In genomic region chr11:4310324-4310723, GRCm38 (mm10) we compare ENCODE assay signal across 30 mouse cellular contexts. TPM values are rescaled to one million over a fixed set of nuclear protein-coding genes. Genes with fewer than 3 reads are reported as not detected.
A peak's percentile ranks its signal among the peaks of the same experiment; 100 is the strongest.
DNase-seq lines count a peak whose midpoint lies in the region; ATAC-seq and TF ChIP-seq lines count a peak whose summit lies in the region.
"Had no signal": no experiment of that assay in that cellular context is flagged by ENCODE, and none has a peak within 500 bp of the region (broad histone marks: within the 10 kb centered on the region; RNA-seq: fewer than 3 reads in every experiment).

No protein-coding gene starts in this region.

- no peaks in the 10 kb centered on the region for H3K9me3 ChIP-seq in lung, embryonic 14.5 days (ENCODE audit: low read depth, low read length)
- H3K9me3 ChIP-seq: heart, embryonic 12.5 days; hindbrain, embryonic 13.5 days; kidney, embryonic 15.5 days; limb, embryonic 12.5 days; liver, embryonic 15.5 days; lung, embryonic 15.5 days had no signal

- H3K79me2 ChIP-seq in C2C12 (ENCODE audit: control insufficient read depth, insufficient read depth): no peaks in the 10 kb centered on the region

- H3ac ChIP-seq in C2C12 (ENCODE audit: control insufficient read depth, insufficient read length, low read depth): no peak overlapping the region

- DNase-seq in lung, embryonic 14.5 days: no peak
- no peak for DNase-seq in lung, postnatal 25 days (ENCODE audit: low spot score)
- peak; percentile 62 for DNase-seq in Muller cell, postnatal 12 days (ENCODE audit: inconsistent ontology term)
- no peak for DNase-seq in adrenal gland, postnatal 10 days
- DNase-seq in left cerebral cortex, adult 9 months (ENCODE audit: low spot score in 2 of 2): no peak
- DNase-seq in kidney, postnatal 10 days: no peak
- DNase-seq: cerebellum, adult 18-20 months; cerebellum, postnatal 10 days; heart, adult 2 months; heart, postnatal 4 days; kidney, adult 11 months; layer of hippocampus, adult 9-11 months; midbrain, embryonic 14.5 days; right cerebral cortex, postnatal 25 days; spleen, adult 18-20 months; thymus, postnatal 4 days had no signal

- WGBS in lung, embryonic 14.5 days: 72% methylated on average over 4 of the region's 4 CpGs

- peaks cover 6% of the 10 kb centered on the region; the same call in 1 of the 2 replicates for H3K27me3 ChIP-seq in lung, embryonic 14.5 days (ENCODE audit: insufficient read depth, low read length)
- H3K27me3 ChIP-seq in C2C12 (ENCODE audit: control insufficient read depth, insufficient read depth, insufficient read length): no peaks in the 10 kb centered on the region
- H3K27me3 ChIP-seq: hindbrain, embryonic 13.5 days; kidney, embryonic 15.5 days; limb, embryonic 12.5 days had no signal

- H3K4me2 ChIP-seq in lung, embryonic 14.5 days: no peak overlapping the region
- H3K4me2 ChIP-seq: heart, embryonic 12.5 days; hindbrain, embryonic 13.5 days; kidney, embryonic 15.5 days; limb, embryonic 12.5 days; liver, embryonic 15.5 days; lung, embryonic 15.5 days had no signal

- TF ChIP-seq POLR2A in embryonic fibroblast, embryonic 13.5 days (IDR thresholded peaks at IDR 0.05; ENCODE audit: low read depth, low read length): no peak

- no peaks in the 10 kb centered on the region for H3K79me3 ChIP-seq in C2C12 (ENCODE audit: low read depth)

- no peak for ATAC-seq in lung, embryonic 14.5 days (ENCODE audit: insufficient read depth)
- ATAC-seq: forebrain, embryonic 16.5 days had no signal

- 0 out of 2 replicates have a peak, but pooled peaks have one; percentile 7 for TF ChIP-seq CTCF in lung, embryonic 14.5 days (IDR thresholded peaks at IDR 0.05; ENCODE audit: low read depth)
- no peak for TF ChIP-seq CTCF in C2C12 (IDR thresholded peaks at IDR 0.05; ENCODE audit: control insufficient read depth, insufficient read depth, insufficient read length)
- no peak for TF ChIP-seq CTCF in embryonic fibroblast, embryonic 13.5 days (IDR thresholded peaks at IDR 0.05; ENCODE audit: borderline replicate concordance, insufficient read depth, low read length)

- H3K36me3 ChIP-seq in lung, embryonic 14.5 days (ENCODE audit: insufficient read depth): no peaks in the 10 kb centered on the region
- no peaks in the 10 kb centered on the region for H3K36me3 ChIP-seq in C2C12 (ENCODE audit: control insufficient read depth, insufficient read depth)
- H3K36me3 ChIP-seq: heart, embryonic 12.5 days; hindbrain, embryonic 13.5 days; kidney, embryonic 15.5 days; limb, embryonic 12.5 days; liver, embryonic 15.5 days; lung, embryonic 15.5 days had no signal

- no peak overlapping the region for H3K4me3 ChIP-seq in lung, embryonic 14.5 days (ENCODE audit: low read depth, low read length)
- no peak overlapping the region for H3K4me3 ChIP-seq in C2C12 (ENCODE audit: insufficient read depth, poor library complexity, severe bottlenecking)
- no peak overlapping the region for H3K4me3 ChIP-seq in embryonic fibroblast, embryonic 13.5 days (ENCODE audit: insufficient read depth, low read length)
- H3K4me3 ChIP-seq: erythroblast, embryonic 14.5 days; heart, adult 2 months; heart, embryonic 12.5 days; hindbrain, embryonic 13.5 days; kidney, embryonic 15.5 days; limb, embryonic 12.5 days; liver, embryonic 15.5 days; lung, embryonic 15.5 days had no signal

- H3K27ac ChIP-seq in lung, embryonic 14.5 days (ENCODE audit: low read depth): no peak overlapping the region
- H3K27ac ChIP-seq in embryonic fibroblast, embryonic 13.5 days (ENCODE audit: insufficient read depth, low read length): peak overlapping the region; percentile 100
- H3K27ac ChIP-seq: heart, adult 2 months; hindbrain, embryonic 13.5 days; kidney, embryonic 15.5 days; limb, embryonic 12.5 days; liver, embryonic 15.5 days; macrophage had no signal

- no peak overlapping the region for H3K9ac ChIP-seq in lung, embryonic 14.5 days
- H3K9ac ChIP-seq: heart, embryonic 12.5 days; hindbrain, embryonic 13.5 days; kidney, embryonic 15.5 days; limb, embryonic 12.5 days; liver, embryonic 15.5 days; lung, embryonic 15.5 days had no signal

- H3K4me1 ChIP-seq in lung, embryonic 14.5 days (ENCODE audit: insufficient read depth): peaks cover 12% of the 10 kb centered on the region; the same call in 1 of the 2 replicates
- peaks cover 14% of the 10 kb centered on the region for H3K4me1 ChIP-seq in embryonic fibroblast, embryonic 13.5 days (ENCODE audit: control insufficient read depth, insufficient read depth, low read length)
- H3K4me1 ChIP-seq: liver, embryonic 15.5 days had no signal

TF ChIP-seq in C2C12, 6 proteins besides CTCF, POLR2A, EP300 and RAD21:
- TF ChIP-seq MYOG (IDR thresholded peaks at IDR 0.05; ENCODE audit: control insufficient read depth, extremely low read depth, insufficient read length) (no peak), MAX (IDR thresholded peaks at IDR 0.05) (peak; percentile 71), MYOD1 (IDR thresholded peaks at IDR 0.05; ENCODE audit: control insufficient read depth, insufficient read length, low read depth) (no peak)
TF ChIP-seq in C2C12: peak in this region for 1.

RNA-seq across cellular contexts. Expression of gene Lif, which starts 53.0 kb away (rescaled TPM):
- 0.12 and 0.33 TPM in 2 replicates for polyA plus RNA-seq in lung, embryonic 14.5 days (2014; fragmentation: Nextera tagmentation; extraction: Ambion mirVana)
- polyA plus RNA-seq in C2C12 (2012; fragmentation: generic; extraction: Trizol): 1.0 TPM
- polyA plus RNA-seq in embryonic fibroblast, embryonic 13.5 days (2011; ENCODE audit: insufficient read length, low read depth, missing spikeins): 17.0 and 20.3 TPM in 2 replicates
- total RNA-seq in adrenal gland, postnatal 10 days (2021): under 1 TPM; 0.30 to 0.69 TPM
- total RNA-seq: liver, adult 2 months had no signal
- polyA plus RNA-seq: erythroblast, embryonic 14.5 days; forebrain, embryonic 11.5 days; liver, embryonic 15.5 days; midbrain, embryonic 14.5 days; neural tube, embryonic 11.5 days had no signal
